Mouse (Mus musculus): ENCODE results near the gene Tcam1. TPM values are rescaled to one million over a fixed set of nuclear protein-coding genes. Genes with fewer than 3 reads are reported as not detected.

The Tcam1 gene
- total and polyA plus RNA-seq, 3 experiments = 4.6 to 8.9 TPM; not detected in 1

GRCm38 (mm10) chr11:106329128-106329527 lies 52.7 kb downstream of the Tcam1 start:
- peaks cover 0 to 2% of the 10 kb centered on the region in 2 experiments; a peak in 2 of 4 replicates for H3K27me3 ChIP-seq (ENCODE audit: control insufficient read depth in 1 of 2, insufficient read depth in 2 of 2, low read length in 2 of 2)
- peak; percentile 43 for DNase-seq (ENCODE audit: low read depth, low spot score)
- H3K9me3 ChIP-seq (replicated peaks; ENCODE audit: insufficient read depth, low read length) = no peaks in the 10 kb centered on the region
- H3K36me3 ChIP-seq (ENCODE audit: control insufficient read depth in 1 of 2, insufficient read depth in 2 of 2, low read length in 2 of 2) = peaks cover 0 to 12% of the 10 kb centered on the region in 2 experiments; a peak in 2 of 4 replicates
- H3K9ac ChIP-seq (ENCODE audit: control insufficient read depth, low read depth, low read length, poor library complexity, severe bottlenecking) = no peak overlapping the region
- TF ChIP-seq EP300 (IDR thresholded peaks at IDR 0.05; ENCODE audit: low read depth in 1 of 2, low read length in 2 of 2) = no peak
- H3K4me3 ChIP-seq (ENCODE audit: control insufficient read depth in 1 of 2, insufficient read depth in 1 of 2, low read depth in 2 of 2, low read length in 2 of 2) = no peak overlapping the region
- peaks cover 0 to 24% of the 10 kb centered on the region in 2 experiments; a peak in 2 of 4 replicates for H3K4me1 ChIP-seq (ENCODE audit: control insufficient read depth in 1 of 2, insufficient read depth in 2 of 2, low read length in 2 of 2)
- H3K79me2 ChIP-seq (ENCODE audit: control insufficient read depth, insufficient read depth, low read length, poor library complexity) = no peaks in the 10 kb centered on the region
- H3K27ac ChIP-seq (ENCODE audit: control insufficient read depth, low read depth, low read length) = no peak overlapping the region

GRCm38 (mm10) chr11:106329682-106330081 lies 53.2 kb downstream of the Tcam1 start:
- Histone ChIP-seq H3K9ac (ENCODE audit: control insufficient read depth, low read depth, low read length, poor library complexity, severe bottlenecking) (no peak overlapping the region), H3K9me3 (replicated peaks; ENCODE audit: insufficient read depth, low read length) (no peaks in the 10 kb centered on the region), H3K36me3 (ENCODE audit: control insufficient read depth in 1 of 2, insufficient read depth in 2 of 2, low read length in 2 of 2) (peaks cover 0 to 12% of the 10 kb centered on the region in 2 experiments; a peak in 2 of 4 replicates), H3K27me3 (ENCODE audit: control insufficient read depth in 1 of 2, insufficient read depth in 2 of 2, low read length in 2 of 2) (peaks cover 0 to 2% of the 10 kb centered on the region in 2 experiments; a peak in 2 of 4 replicates), H3K4me3 (ENCODE audit: control insufficient read depth in 1 of 2, insufficient read depth in 1 of 2, low read depth in 2 of 2, low read length in 2 of 2) (no peak overlapping the region), H3K27ac (ENCODE audit: control insufficient read depth, low read depth, low read length) (no peak overlapping the region), H3K4me1 (ENCODE audit: control insufficient read depth in 1 of 2, insufficient read depth in 2 of 2, low read length in 2 of 2) (peaks cover 0 to 24% of the 10 kb centered on the region in 2 experiments; a peak in 2 of 4 replicates), H3K79me2 (ENCODE audit: control insufficient read depth, insufficient read depth, low read length, poor library complexity) (no peaks in the 10 kb centered on the region)
- DNase-seq (ENCODE audit: low read depth, low spot score) = peak; percentile 80
- TF ChIP-seq HCFC1 (IDR thresholded peaks at IDR 0.05; ENCODE audit: low read depth, low read length) (no peak), POLR2A (IDR thresholded peaks at IDR 0.05; ENCODE audit: control insufficient read depth in 1 of 2, insufficient read depth in 1 of 2, low read depth in 1 of 2, low read length in 2 of 2, poor library complexity in 1 of 2) (no peak), JUND (IDR thresholded peaks at IDR 0.05; ENCODE audit: low read depth, low read length) (no peak), CTCF (IDR thresholded peaks at IDR 0.05 in 2 of 3, conservative IDR thresholded peaks at IDR 0.05 in 1 of 3; ENCODE audit: control insufficient read depth in 1 of 3, insufficient read depth in 1 of 3, low read depth in 2 of 3, low read length in 3 of 3, poor library complexity in 1 of 3, severe bottlenecking in 1 of 3) (peak; percentile 35 to 99 (median 45)), ZC3H11A (IDR thresholded peaks at IDR 0.05; ENCODE audit: low read depth, low read length) (peak; percentile 76), GABPA (IDR thresholded peaks at IDR 0.05; ENCODE audit: low read depth, low read length) (no peak), KAT2A (conservative IDR thresholded peaks at IDR 0.05; ENCODE audit: low read depth, low read length) (no peak), ELF1 (IDR thresholded peaks at IDR 0.05; ENCODE audit: low read depth, low read length) (no peak), MXI1 (IDR thresholded peaks at IDR 0.05; ENCODE audit: low read depth, low read length) (0 out of 2 replicates have a peak, but pooled peaks have one; percentile 32), MAFK (IDR thresholded peaks at IDR 0.05; ENCODE audit: borderline replicate concordance, low read depth, low read length) (no peak), USF2 (IDR thresholded peaks at IDR 0.05; ENCODE audit: borderline replicate concordance in 1 of 2, insufficient read depth in 1 of 2, low read depth in 1 of 2, low read length in 2 of 2) (no peak), EP300 (IDR thresholded peaks at IDR 0.05; ENCODE audit: low read depth in 1 of 2, low read length in 2 of 2) (no peak), MEF2A (IDR thresholded peaks at IDR 0.05; ENCODE audit: extremely low read depth, insufficient replicate concordance, low read depth, low read length, poor library complexity, severe bottlenecking) (no peak), SMC3 (IDR thresholded peaks at IDR 0.05; ENCODE audit: low read depth, low read length) (peak; percentile 98), POLR2AphosphoS2 (IDR thresholded peaks at IDR 0.05; ENCODE audit: low read length) (no peak), RCOR1 (IDR thresholded peaks at IDR 0.05; ENCODE audit: low read depth, low read length) (no peak), GATA1 (IDR thresholded peaks at IDR 0.05; ENCODE audit: low read depth, low read length) (peak; percentile 42; the same call in 1 of the 2 replicates), MYB (IDR thresholded peaks at IDR 0.05; ENCODE audit: low read depth, low read length) (no peak), USF1 (IDR thresholded peaks at IDR 0.05; ENCODE audit: low read depth, low read length) (no peak; the same call in 1 of the 2 replicates), UBTF (IDR thresholded peaks at IDR 0.05; ENCODE audit: borderline replicate concordance, insufficient read depth, low read depth, low read length) (no peak), POLR2AphosphoS5 (IDR thresholded peaks at IDR 0.05; ENCODE audit: borderline replicate concordance, low read depth, low read length) (no peak), ZKSCAN1 (IDR thresholded peaks at IDR 0.05; ENCODE audit: low read depth, low read length) (no peak), RAD21 (IDR thresholded peaks at IDR 0.05; ENCODE audit: low read depth, low read length) (peak; percentile 79), MYC (IDR thresholded peaks at IDR 0.05; ENCODE audit: low read depth, low read length) (peak; percentile 84), E2F4 (IDR thresholded peaks at IDR 0.05; ENCODE audit: borderline replicate concordance, low read depth, low read length) (no peak), TCF12 (IDR thresholded peaks at IDR 0.05; ENCODE audit: low read depth, low read length) (no peak), TBP (IDR thresholded peaks at IDR 0.05; ENCODE audit: low read depth, low read length) (0 out of 2 replicates have a peak, but pooled peaks have one; percentile 15), SIN3A (IDR thresholded peaks at IDR 0.05; ENCODE audit: low read length) (no peak; the same call in 1 of the 2 replicates), ETS1 (IDR thresholded peaks at IDR 0.05; ENCODE audit: low read depth, low read length) (no peak), TAL1 (IDR thresholded peaks at IDR 0.05; ENCODE audit: low read length) (no peak), BHLHE40 (IDR thresholded peaks at IDR 0.05; ENCODE audit: borderline replicate concordance, low read depth, low read length) (no peak)
